Mouse (Mus musculus) bone marrow macrophage, adult 2 months (primary cell): Measurements from ENCODE around the gene Dnajc22.

Source experiments
- CTCF ChIP-seq: IDR thresholded peaks from 2 replicates; pipeline ENCODE4 v1.5.1; 2012; ENCODE audit warnings: low read depth, mild to moderate bottlenecking, low read length, moderate library complexity
- POLR2A ChIP-seq: IDR thresholded peaks from 2 replicates; pipeline ENCODE4 v1.6.1; 2012; ENCODE audit warnings: mild to moderate bottlenecking, low read depth, low read length, borderline replicate concordance

GRCm38 (mm10) chr15:99092870-99093269 lies at the start of gene Dnajc22:
- TF ChIP-seq CTCF: no peak
- no peak for TF ChIP-seq POLR2A
